Mouse (Mus musculus) lung, postnatal 25 days (tissue): Measurements from ENCODE around the gene Hnrnpm.
"Not testable (repeated sequence)": the region's sequence is repeated elsewhere in the genome, so short reads cannot be mapped to it uniquely, and the experiment has no call there.

Experiments
- DNase-seq: peaks from one replicate; pipeline ENCODE4 v3.0.0; 2022; ENCODE audit warnings: low spot score

Hnrnpm gene

GRCm38 (mm10) chr17:33669681-33670080, 17.0 kb downstream of the Hnrnpm start:
- DNase-seq = no peak

DNA sequence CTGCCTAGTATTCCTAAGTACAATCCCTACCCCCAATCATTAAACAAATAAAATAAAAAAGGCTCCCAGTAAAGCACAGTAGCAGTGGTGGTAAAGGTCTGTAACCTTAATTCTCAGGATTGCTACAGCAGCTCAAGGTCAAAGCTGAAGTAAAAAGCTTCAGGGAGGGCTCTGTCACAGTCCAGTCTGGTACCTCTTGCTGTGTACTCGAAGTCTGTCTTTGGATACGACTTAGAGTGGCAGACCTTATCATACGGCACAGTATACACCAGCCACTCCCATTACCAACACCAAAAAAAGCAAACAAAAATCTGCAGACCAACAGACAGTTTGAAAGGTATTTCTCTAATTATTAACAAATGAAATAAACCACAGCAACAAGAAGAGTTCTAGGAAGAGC, 19.8 kb downstream of the Hnrnpm start:
- DNase-seq = no peak

DNA sequence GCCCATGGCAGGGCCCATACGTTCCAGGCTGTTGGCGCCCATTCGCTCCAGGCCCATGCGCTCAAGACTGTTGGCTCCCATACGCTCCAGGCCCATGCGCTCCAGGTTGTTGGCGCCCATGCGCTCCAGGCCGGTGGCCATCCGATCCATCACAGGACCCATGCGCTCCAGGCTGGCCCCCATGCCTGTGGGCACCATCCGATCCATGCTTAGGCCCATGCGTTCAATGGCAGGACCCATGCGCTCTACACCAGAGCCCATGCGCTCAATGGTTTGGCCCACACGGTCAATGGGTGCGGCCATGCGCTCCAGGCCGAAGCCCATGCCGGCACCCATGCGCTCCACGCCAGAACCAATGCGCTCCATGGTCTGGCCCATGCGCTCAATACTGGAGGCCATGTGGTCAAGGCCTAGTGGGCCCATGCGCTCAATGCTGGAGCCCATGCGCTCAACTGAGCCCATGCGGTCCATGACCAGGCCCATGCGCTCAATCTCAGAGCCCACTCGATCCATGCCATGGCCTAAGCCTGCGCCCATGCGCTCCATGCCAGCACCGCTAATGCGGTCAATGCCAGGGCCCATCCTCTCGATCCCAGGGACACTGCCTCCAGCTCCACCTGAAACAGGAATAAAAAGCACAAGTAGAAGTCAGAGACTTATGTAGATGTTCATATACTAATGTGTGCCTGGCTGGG, 36.7 kb downstream of the Hnrnpm start:
- DNase-seq = no peak

DNA sequence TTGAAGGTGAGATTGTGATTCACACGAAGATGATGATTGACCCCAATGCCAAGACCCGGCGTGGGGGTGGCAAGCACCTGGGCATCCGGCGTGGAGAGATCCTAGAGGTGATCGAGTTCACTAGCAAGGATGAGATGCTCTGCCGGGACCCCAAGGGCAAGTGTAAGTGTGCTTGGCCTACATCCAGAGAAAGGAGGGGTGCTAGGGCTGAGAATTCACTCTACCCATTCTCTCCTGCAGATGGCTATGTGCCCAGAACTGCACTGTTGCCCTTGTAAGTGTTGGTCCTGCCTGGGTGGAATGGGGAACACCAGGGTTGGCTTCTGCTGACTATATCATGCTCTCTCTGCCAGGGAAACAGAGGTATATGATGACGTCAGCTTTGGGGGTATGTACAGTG, 41.6 kb downstream of the Hnrnpm start:
- no peak for DNase-seq

DNA sequence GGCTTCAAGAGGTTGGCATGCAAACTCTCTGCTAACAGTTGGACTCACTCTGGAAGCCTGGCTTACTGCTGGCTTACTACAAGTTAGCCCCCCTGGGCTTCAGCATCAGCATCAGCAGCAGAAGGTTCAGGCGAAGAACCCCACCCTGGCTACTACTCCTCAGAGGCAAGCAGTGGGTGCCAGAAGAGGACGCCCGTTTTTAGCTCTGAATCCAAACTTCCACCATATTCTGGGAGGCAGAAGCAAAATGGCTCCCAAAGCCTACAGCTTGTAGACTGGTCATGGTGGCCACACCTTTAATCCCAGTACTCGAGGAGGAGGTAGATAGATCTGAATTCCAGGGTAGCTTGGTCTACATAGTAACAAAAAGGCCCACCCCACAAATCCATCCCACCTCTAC, 42.6 kb downstream of the Hnrnpm start:
- no peak for DNase-seq

DNA sequence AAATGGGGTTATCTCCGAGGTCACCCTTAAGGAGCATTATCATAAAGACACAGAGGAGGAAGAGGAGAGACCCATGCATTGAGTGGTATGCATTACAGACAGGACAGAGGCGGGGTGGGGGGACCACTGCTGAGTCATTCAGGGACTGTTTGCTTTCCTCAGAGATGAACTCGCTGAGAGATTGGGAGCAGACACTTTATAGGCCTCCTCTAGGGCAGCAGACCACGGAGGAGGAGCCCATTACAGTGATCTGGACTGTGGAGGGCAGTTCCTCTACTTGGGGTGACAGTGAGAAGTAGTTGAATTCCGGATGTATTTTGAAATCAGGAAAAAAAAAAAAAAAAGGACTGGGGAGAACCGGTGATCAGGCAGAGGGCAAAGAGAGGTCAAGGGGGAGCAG, 46.9 kb downstream of the Hnrnpm start:
- no peak for DNase-seq

- DNase-seq = no peak
Observed at GRCm38 (mm10) chr17:33637516-33638276, 49.0 kb downstream of the Hnrnpm start, which contains the start of gene Pram1. Gene Pram1 (plus strand): TSS chr17:33638056.

- DNase-seq = no peak
Observed at GRCm38 (mm10) chr17:33637038-33637437, 49.6 kb downstream of the Hnrnpm start.

GRCm38 (mm10) chr17:33631796-33632195, 54.9 kb downstream of the Hnrnpm start:
- DNase-seq = no peak

GRCm38 (mm10) chr17:33631236-33631635, 55.4 kb downstream of the Hnrnpm start:
- no peak for DNase-seq

- no peak for DNase-seq
Observed at GRCm38 (mm10) chr17:33630171-33630895, 56.3 kb downstream of the Hnrnpm start.

GRCm38 (mm10) chr17:33629487-33630125, 57.1 kb downstream of the Hnrnpm start:
- no peak for DNase-seq

- DNase-seq = peak; percentile 96
Observed at GRCm38 (mm10) chr17:33628621-33629486, 57.8 kb downstream of the Hnrnpm start, which contains the start of gene Zfp414. Gene Zfp414 (plus strand): TSS chr17:33629090.

GRCm38 (mm10) chr17:33627281-33627680, 59.4 kb downstream of the Hnrnpm start:
- no peak for DNase-seq

GRCm38 (mm10) chr17:33613726-33614125, 72.9 kb downstream of the Hnrnpm start:
- DNase-seq = not testable (repeated sequence)

- no peak for DNase-seq
Observed at GRCm38 (mm10) chr17:33610548-33610947, 76.1 kb downstream of the Hnrnpm start.

- DNase-seq = no peak
Observed at GRCm38 (mm10) chr17:33607273-33607672, 79.4 kb downstream of the Hnrnpm start.

GRCm38 (mm10) chr17:33601947-33602346, 84.7 kb downstream of the Hnrnpm start:
- no peak for DNase-seq

- no peak for DNase-seq
Observed at GRCm38 (mm10) chr17:33600831-33601230, 85.8 kb downstream of the Hnrnpm start.

- no peak for DNase-seq
Observed at GRCm38 (mm10) chr17:33599836-33600475, 86.7 kb downstream of the Hnrnpm start.

DNA sequence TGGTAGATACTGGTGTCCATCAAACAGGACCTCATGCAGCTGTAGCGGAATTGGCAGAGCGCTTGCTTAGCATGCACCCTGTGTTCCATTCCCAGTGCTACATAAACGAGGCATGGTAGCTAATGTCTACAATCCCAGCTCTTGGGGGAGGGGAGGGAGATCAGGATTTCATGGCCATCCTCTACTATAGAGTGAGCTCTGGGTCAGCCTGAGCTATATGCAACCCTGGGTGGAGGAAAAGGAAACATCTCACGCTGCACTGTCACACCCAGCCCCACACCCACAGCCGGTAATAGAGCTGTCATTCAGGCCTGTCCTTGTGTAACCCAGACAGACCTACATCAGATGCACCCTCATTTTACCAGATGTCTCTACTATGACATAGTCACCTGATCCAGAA, 88.2 kb downstream of the Hnrnpm start:
- DNase-seq = no peak
